Mouse (Mus musculus) thymus, postnatal 4 days (tissue): ENCODE results near the gene Stk40.
A peak's percentile ranks its signal among the peaks of the same experiment; 100 is the strongest.
"Not testable (repeated sequence)": the region's sequence is repeated elsewhere in the genome, so short reads cannot be mapped to it uniquely, and the experiment has no call there.

Experiments
- DNase-seq: peaks from one replicate; pipeline ENCODE4 v3.0.0; 2021

Gene Stk40

GRCm38 (mm10) chr4:126159455-126159854, 55.7 kb downstream of the Stk40 start:
- DNase-seq = no peak

- no peak for DNase-seq
Measured at GRCm38 (mm10) chr4:126160981-126161380, 57.2 kb downstream of the Stk40 start.

- no peak for DNase-seq
Measured at GRCm38 (mm10) chr4:126161456-126161855, 57.7 kb downstream of the Stk40 start.

- no peak for DNase-seq
Measured at GRCm38 (mm10) chr4:126161986-126162385, 58.2 kb downstream of the Stk40 start.

GRCm38 (mm10) chr4:126162544-126163066, 58.8 kb downstream of the Stk40 start:
- DNase-seq = peak; percentile 90

- no peak for DNase-seq
Measured at GRCm38 (mm10) chr4:126163067-126163659, 59.4 kb downstream of the Stk40 start, which contains the start of gene Sh3d21. Gene Sh3d21 (minus strand): TSS chr4:126163491.

- DNase-seq = no peak
Measured at GRCm38 (mm10) chr4:126163685-126164084, 59.9 kb downstream of the Stk40 start.

GRCm38 (mm10) chr4:126165092-126165491, 61.3 kb downstream of the Stk40 start:
- DNase-seq = not testable (repeated sequence)

GRCm38 (mm10) chr4:126166084-126166483, 62.3 kb downstream of the Stk40 start:
- no peak for DNase-seq

- no peak for DNase-seq
Measured at GRCm38 (mm10) chr4:126168851-126169250, 65.1 kb downstream of the Stk40 start.

GRCm38 (mm10) chr4:126170737-126171136, 67.0 kb downstream of the Stk40 start:
- not testable (repeated sequence) for DNase-seq

- DNase-seq = no peak
Measured at GRCm38 (mm10) chr4:126173800-126174199, 70.0 kb downstream of the Stk40 start.

- DNase-seq = not testable (repeated sequence)
Measured at GRCm38 (mm10) chr4:126175980-126176379, 72.2 kb downstream of the Stk40 start.

GRCm38 (mm10) chr4:126181170-126181957, 77.6 kb downstream of the Stk40 start:
- peak; percentile 57 for DNase-seq

GRCm38 (mm10) chr4:126183034-126183433, 79.3 kb downstream of the Stk40 start:
- DNase-seq = no peak

- DNase-seq = no peak
Measured at GRCm38 (mm10) chr4:126187096-126187495, 83.3 kb downstream of the Stk40 start.
